Mouse (Mus musculus) A20 (cell line): ENCODE data around the gene Hist1h2an.
"Not testable (repeated sequence)": the region's sequence is repeated elsewhere in the genome, so short reads cannot be mapped to it uniquely, and the experiment has no call there.

Source experiments
- DNase-seq: peaks from one replicate; pipeline ENCODE4 v3.0.0-alpha.2; 2011; ENCODE audit warnings: low read depth, low spot score

Hist1h2an gene

GRCm38 (mm10) chr13:21786899-21787629 lies at the start of gene Hist1h2an, which contains the start of gene Hist1h2bp:
Hist1h2an (minus strand) TSS chr13:21787218.
Hist1h2bp (plus strand) TSS chr13:21787461.
- DNase-seq, result peak; percentile 97

- not testable (repeated sequence) for DNase-seq
These were observed 46.4 kb upstream of the Hist1h2an start, which contains the start of the genes Hist1h2ap and Hist1h2br for GRCm38 (mm10) chr13:21833461-21833860. Hist1h2ap (minus strand) TSS chr13:21833507. Hist1h2br (plus strand) TSS chr13:21833743.

GRCm38 (mm10) chr13:21831418-21832394 lies 44.7 kb upstream of the Hist1h2an start, which contains the start of gene Hist1h4n:
Hist1h4n (minus strand) TSS chr13:21832196.
- not testable (repeated sequence) for DNase-seq

GRCm38 (mm10) chr13:21830344-21830743 lies 43.3 kb upstream of the Hist1h2an start:
- no peak for DNase-seq

- DNase-seq, result no peak
These were observed 41.5 kb upstream of the Hist1h2an start for GRCm38 (mm10) chr13:21828511-21828910.

- not testable (repeated sequence) for DNase-seq
These were observed 33.3 kb upstream of the Hist1h2an start for GRCm38 (mm10) chr13:21820082-21820890.

- DNase-seq, result not testable (repeated sequence)
These were observed 25.1 kb upstream of the Hist1h2an start for GRCm38 (mm10) chr13:21812092-21812491.

- DNase-seq, result not testable (repeated sequence)
These were observed 24.5 kb upstream of the Hist1h2an start, which contains the start of gene Hist1h4m for GRCm38 (mm10) chr13:21811539-21811938. Hist1h4m (plus strand) TSS chr13:21811746.

- DNase-seq, result not testable (repeated sequence)
These were observed 24.1 kb upstream of the Hist1h2an start for GRCm38 (mm10) chr13:21811074-21811473.

- not testable (repeated sequence) for DNase-seq
These were observed 23.1 kb upstream of the Hist1h2an start, which contains the start of the genes Hist1h2bq and Hist1h2ao for GRCm38 (mm10) chr13:21810073-21810472. Hist1h2bq (minus strand) TSS chr13:21810197. Hist1h2ao (plus strand) TSS chr13:21810465.

- not testable (repeated sequence) for DNase-seq
These were observed 16.0 kb upstream of the Hist1h2an start for GRCm38 (mm10) chr13:21803058-21803457.

- not testable (repeated sequence) for DNase-seq
These were observed 10.1 kb upstream of the Hist1h2an start for GRCm38 (mm10) chr13:21797163-21797562.

GRCm38 (mm10) chr13:21795584-21795983 lies 8.6 kb upstream of the Hist1h2an start:
- DNase-seq, result no peak

GRCm38 (mm10) chr13:21790601-21791283 lies 3.7 kb upstream of the Hist1h2an start:
- DNase-seq, result no peak

- DNase-seq, result no peak
These were observed 2.9 kb upstream of the Hist1h2an start for GRCm38 (mm10) chr13:21789925-21790324.

GRCm38 (mm10) chr13:21787760-21788593 lies 959 bp upstream of the Hist1h2an start:
- DNase-seq, result peak; percentile 68

- DNase-seq, result peak; percentile 72
These were observed 674 bp downstream of the Hist1h2an start for GRCm38 (mm10) chr13:21786189-21786898.

- no peak for DNase-seq
These were observed 2.7 kb downstream of the Hist1h2an start for GRCm38 (mm10) chr13:21784311-21784710.
